16 mouse cellular contexts compared by ENCODE assay signal in genomic region chr9:29318676-29319162, GRCm38 (mm10).
A peak's percentile ranks its signal among the peaks of the same experiment; 100 is the strongest.
DNase-seq lines count a peak whose midpoint lies in the region; ATAC-seq lines count a peak whose summit lies in the region.
"Had no signal": no experiment of that assay in that cellular context is flagged by ENCODE, and none has a peak within 500 bp of the region (broad histone marks: within the 10 kb centered on the region; RNA-seq: fewer than 3 reads in every experiment).

No protein-coding gene starts in this region.

- no peaks in the 10 kb centered on the region for H3K9me3 ChIP-seq in kidney, embryonic 14.5 days (ENCODE audit: control insufficient read depth, low read length)
- H3K9me3 ChIP-seq in intestine, embryonic 14.5 days (ENCODE audit: control insufficient read depth, low read length) = no peaks in the 10 kb centered on the region
- H3K9me3 ChIP-seq in limb, embryonic 15.5 days = no peaks in the 10 kb centered on the region

- no peak overlapping the region for H3K9ac ChIP-seq in kidney, embryonic 14.5 days (ENCODE audit: low read depth, low read length)
- H3K9ac ChIP-seq in intestine, embryonic 14.5 days (ENCODE audit: low read length) = no peak overlapping the region
- no peak overlapping the region for H3K9ac ChIP-seq in limb, embryonic 15.5 days

- no peak overlapping the region for H3K4me2 ChIP-seq in kidney, embryonic 14.5 days (replicated peaks; ENCODE audit: low read depth, low read length)
- no peak overlapping the region for H3K4me2 ChIP-seq in intestine, embryonic 14.5 days (ENCODE audit: low read length)
- H3K4me2 ChIP-seq in limb, embryonic 15.5 days = 0 out of 2 replicates have a peak overlapping the region, but pooled peaks have one; percentile 2
- H3K4me2 ChIP-seq: liver, embryonic 11.5 days had no signal

- no peaks in the 10 kb centered on the region for H3K27me3 ChIP-seq in kidney, embryonic 14.5 days (ENCODE audit: control insufficient read depth, insufficient read depth, low read length)
- no peaks in the 10 kb centered on the region for H3K27me3 ChIP-seq in intestine, embryonic 14.5 days (replicated peaks; ENCODE audit: control insufficient read depth, insufficient read depth, low read length)
- H3K27me3 ChIP-seq in limb, embryonic 15.5 days = peaks cover 89% of the 10 kb centered on the region

- H3K36me3 ChIP-seq in kidney, embryonic 14.5 days (ENCODE audit: control insufficient read depth, insufficient read depth, low read length) = no peaks in the 10 kb centered on the region
- no peaks in the 10 kb centered on the region for H3K36me3 ChIP-seq in intestine, embryonic 14.5 days (ENCODE audit: control insufficient read depth, insufficient read depth, low read length)
- H3K36me3 ChIP-seq in limb, embryonic 15.5 days = no peaks in the 10 kb centered on the region

- peak; percentile 84 for ATAC-seq in kidney, embryonic 14.5 days (ENCODE audit: low FRiP score, low TSS enrichment)
- ATAC-seq in intestine, embryonic 14.5 days (replicated peaks; ENCODE audit: low FRiP score, low TSS enrichment, low read depth) = peak; percentile 87
- peak; percentile 89 for ATAC-seq in limb, embryonic 15.5 days (ENCODE audit: insufficient number of reproducible peaks, low FRiP score, low TSS enrichment, low read depth)
- ATAC-seq in megakaryocyte, adult 5-6 weeks (ENCODE audit: poor library complexity, severe bottlenecking) = no peak
- ATAC-seq: forebrain, embryonic 14.5 days; inflammation-experienced regulatory T-cells, adult 6 months; lung, postnatal 0 days had no signal

- no peak for DNase-seq in kidney, postnatal 36 days
- DNase-seq in embryo, embryonic 11 days = peak; percentile 53
- DNase-seq in intestine, embryonic 14.5 days (ENCODE audit: low spot score) = peak; percentile 69
- no peak for DNase-seq in spleen, postnatal 4 days (ENCODE audit: low spot score in 2 of 2)
- DNase-seq in cerebellum, adult 9-11 months = no peak
- DNase-seq: adrenal gland, postnatal 10 days; cerebellum, postnatal 10 days; gastrocnemius, adult 2 months; heart, postnatal 36 days had no signal

- H3K27ac ChIP-seq in kidney, embryonic 14.5 days (ENCODE audit: low read depth, low read length) = peak overlapping the region; percentile 2; the same call in 1 of the 2 replicates
- peak overlapping the region; percentile 67 for H3K27ac ChIP-seq in intestine, embryonic 14.5 days (ENCODE audit: low read depth)
- no peak overlapping the region for H3K27ac ChIP-seq in limb, embryonic 15.5 days
- H3K27ac ChIP-seq: gastrocnemius, adult 2 months had no signal

- H3K4me3 ChIP-seq in kidney, embryonic 14.5 days (ENCODE audit: low read length) = no peak overlapping the region
- H3K4me3 ChIP-seq in intestine, embryonic 14.5 days (ENCODE audit: low read depth, low read length) = no peak overlapping the region
- no peak overlapping the region for H3K4me3 ChIP-seq in limb, embryonic 15.5 days
- H3K4me3 ChIP-seq: gastrocnemius, adult 2 months had no signal

- WGBS in kidney, embryonic 14.5 days = 4% methylated on average over 8 of the region's 8 CpGs
- 12% methylated on average over 8 of the region's 8 CpGs for WGBS in intestine, embryonic 14.5 days
- WGBS in limb, embryonic 15.5 days = 5% methylated on average over 8 of the region's 8 CpGs

- H3K4me1 ChIP-seq in kidney, embryonic 14.5 days (ENCODE audit: control insufficient read depth, insufficient read depth, low read length) = peaks cover 33% of the 10 kb centered on the region; the same call in 1 of the 2 replicates
- H3K4me1 ChIP-seq in intestine, embryonic 14.5 days (replicated peaks; ENCODE audit: control insufficient read depth, insufficient read depth, low read length) = peaks cover 6% of the 10 kb centered on the region; the same call in 1 of the 2 replicates
- peaks cover 24% of the 10 kb centered on the region for H3K4me1 ChIP-seq in limb, embryonic 15.5 days

Comparison
In these comparisons a context has a peak if more than half of its experiments do, and no peak if none do; other contexts are left out.
1. DNase-seq: peak in embryo, embryonic 11 days (single experiment) and intestine, embryonic 14.5 days (single experiment); none in kidney, postnatal 36 days (0 of 2), spleen, postnatal 4 days (0 of 2) and cerebellum, adult 9-11 months (single experiment).